In genomic region chr5:76154434-76155165, GRCm38 (mm10) we compare ENCODE assay signal across 12 mouse cellular contexts. TPM values are rescaled to one million over a fixed set of nuclear protein-coding genes. Genes with fewer than 3 reads are reported as not detected.
DNase-seq lines count a peak whose midpoint lies in the region; ATAC-seq and TF ChIP-seq lines count a peak whose summit lies in the region.
"Had no signal": no experiment of that assay in that cellular context is flagged by ENCODE, and none has a peak within 500 bp of the region (broad histone marks: within the 10 kb centered on the region; RNA-seq: fewer than 3 reads in every experiment).

No protein-coding gene starts in this region.

- no peaks in the 10 kb centered on the region for H3K9me3 ChIP-seq in limb, embryonic 14.5 days (ENCODE audit: control insufficient read depth, low read length)
- H3K9me3 ChIP-seq in limb, embryonic 10.5 days (replicated peaks) = no peaks in the 10 kb centered on the region
- no peaks in the 10 kb centered on the region for H3K9me3 ChIP-seq in heart, embryonic 14.5 days (ENCODE audit: control insufficient read depth, low read length)
- H3K9me3 ChIP-seq in intestine, embryonic 15.5 days = no peaks in the 10 kb centered on the region

- no peak for TF ChIP-seq POLR2A in limb, embryonic 14.5 days (IDR thresholded peaks at IDR 0.05; ENCODE audit: borderline replicate concordance, extremely low read depth, insufficient read depth, insufficient read length)

- H3K4me3 ChIP-seq in limb, embryonic 14.5 days (replicated peaks; ENCODE audit: low read length) = no peak overlapping the region
- no peak overlapping the region for H3K4me3 ChIP-seq in limb, embryonic 10.5 days
- H3K4me3 ChIP-seq in heart, embryonic 14.5 days (ENCODE audit: control insufficient read depth in 1 of 2, insufficient read depth in 1 of 2, low read depth in 1 of 2, low read length in 2 of 2) = no peak overlapping the region
- no peak overlapping the region for H3K4me3 ChIP-seq in intestine, embryonic 15.5 days (replicated peaks)
- H3K4me3 ChIP-seq: midbrain, embryonic 10.5 days had no signal

- H3K36me3 ChIP-seq in limb, embryonic 14.5 days (ENCODE audit: control insufficient read depth, insufficient read depth, low read length) = peaks cover 29% of the 10 kb centered on the region
- peaks cover 46% of the 10 kb centered on the region for H3K36me3 ChIP-seq in limb, embryonic 10.5 days
- peaks cover 45% of the 10 kb centered on the region for H3K36me3 ChIP-seq in heart, embryonic 14.5 days (ENCODE audit: control insufficient read depth, insufficient read depth, low read length)
- peaks cover 14% of the 10 kb centered on the region; the same call in 1 of the 2 replicates for H3K36me3 ChIP-seq in intestine, embryonic 15.5 days

- no peak overlapping the region for H3K4me2 ChIP-seq in limb, embryonic 14.5 days (replicated peaks; ENCODE audit: low read depth, low read length, severe bottlenecking)
- H3K4me2 ChIP-seq in heart, embryonic 14.5 days (ENCODE audit: low read length) = peak overlapping the region; percentile 14
- H3K4me2 ChIP-seq in intestine, embryonic 15.5 days (replicated peaks) = no peak overlapping the region; the same call in 1 of the 2 replicates
- H3K4me2 ChIP-seq: hindbrain, embryonic 14.5 days; liver, embryonic 11.5 days had no signal

- no peak for ATAC-seq in limb, embryonic 14.5 days (ENCODE audit: low FRiP score, low read depth)
- peak; percentile 84 for ATAC-seq in heart, embryonic 14.5 days (ENCODE audit: insufficient number of reproducible peaks, insufficient read depth, low FRiP score, low read depth)
- ATAC-seq in intestine, embryonic 15.5 days = peak; percentile 78
- ATAC-seq in granulocyte monocyte progenitor cell, adult 5-6 weeks (replicated peaks; ENCODE audit: poor library complexity, severe bottlenecking) = no peak

- no peak overlapping the region for H3K27ac ChIP-seq in limb, embryonic 14.5 days (replicated peaks; ENCODE audit: low read depth, low read length)
- no peak overlapping the region for H3K27ac ChIP-seq in limb, embryonic 10.5 days
- H3K27ac ChIP-seq in heart, embryonic 14.5 days (replicated peaks in 1 of 2; ENCODE audit: control insufficient read depth in 1 of 2, insufficient read depth in 1 of 2, low read depth in 2 of 2, low read length in 2 of 2) = peak overlapping the region; percentile 76 to 82
- no peak overlapping the region for H3K27ac ChIP-seq in intestine, embryonic 15.5 days
- H3K27ac ChIP-seq: hindbrain, embryonic 14.5 days; midbrain, embryonic 10.5 days had no signal

- peak; percentile 48 for DNase-seq in limb, embryonic 14.5 days (ENCODE audit: low spot score)
- no peak for DNase-seq in limb, embryonic 10.5 days (ENCODE audit: low spot score)
- peak; percentile 41 for DNase-seq in lung, postnatal 36 days
- DNase-seq in frontal cortex, postnatal 25 days (ENCODE audit: low spot score in 2 of 2) = no peak
- DNase-seq: cerebellum, adult 2 months; gastrocnemius, postnatal 25 days had no signal

- H3K4me1 ChIP-seq in limb, embryonic 14.5 days (ENCODE audit: control insufficient read depth, insufficient read depth, low read length) = peaks cover 5% of the 10 kb centered on the region; the same call in 1 of the 2 replicates
- H3K4me1 ChIP-seq in limb, embryonic 10.5 days = no peaks in the 10 kb centered on the region
- H3K4me1 ChIP-seq in heart, embryonic 14.5 days (ENCODE audit: control insufficient read depth in 2 of 2, insufficient read depth in 2 of 2, low read length in 2 of 2) = peaks cover 11 to 19% of the 10 kb centered on the region in 2 experiments
- H3K4me1 ChIP-seq in intestine, embryonic 15.5 days (replicated peaks) = 0 out of 2 replicates have a peak, but pooled peaks cover 6% of the 10 kb centered on the region
- H3K4me1 ChIP-seq: midbrain, embryonic 10.5 days had no signal

- H3K27me3 ChIP-seq in limb, embryonic 14.5 days (ENCODE audit: control insufficient read depth, insufficient read depth, low read length) = no peaks in the 10 kb centered on the region
- no peaks in the 10 kb centered on the region for H3K27me3 ChIP-seq in limb, embryonic 10.5 days (ENCODE audit: low read depth, poor library complexity, severe bottlenecking)
- H3K27me3 ChIP-seq in heart, embryonic 14.5 days (ENCODE audit: control insufficient read depth, insufficient read depth, low read length) = no peaks in the 10 kb centered on the region
- H3K27me3 ChIP-seq in intestine, embryonic 15.5 days (replicated peaks) = no peaks in the 10 kb centered on the region

- 84% methylated on average over 21 of the region's 21 CpGs for WGBS in limb, embryonic 14.5 days
- WGBS in limb, embryonic 10.5 days = 95% methylated on average over 21 of the region's 21 CpGs
- 45% methylated on average over 21 of the region's 21 CpGs for WGBS in heart, embryonic 14.5 days
- WGBS in intestine, embryonic 15.5 days = 67% methylated on average over 21 of the region's 21 CpGs

- H3K9ac ChIP-seq in limb, embryonic 14.5 days (ENCODE audit: low read depth, low read length, severe bottlenecking) = no peak overlapping the region
- no peak overlapping the region for H3K9ac ChIP-seq in heart, embryonic 14.5 days (ENCODE audit: low read length)
- H3K9ac ChIP-seq in intestine, embryonic 15.5 days = no peak overlapping the region
- H3K9ac ChIP-seq: hindbrain, embryonic 14.5 days had no signal

RNA-seq across cellular contexts. Expression of gene Srd5a3, which starts 14.5 kb away (rescaled TPM):
- 32.0 and 33.6 TPM in 2 replicates for polyA plus RNA-seq in limb, embryonic 14.5 days (2012; rRNA removed)
- 30.7 and 31.6 TPM in 2 replicates for polyA plus RNA-seq in limb, embryonic 14.5 days (2014; fragmentation: Nextera tagmentation; extraction: Ambion mirVana)
- polyA plus RNA-seq in limb, embryonic 10.5 days (2016; fragmentation: Nextera tagmentation; extraction: Ambion mirVana) = 23.1 and 23.2 TPM in 2 replicates
- polyA plus RNA-seq in heart, embryonic 14.5 days (2014; fragmentation: Nextera tagmentation; extraction: Ambion mirVana) = 22.6 and 26.9 TPM in 2 replicates
- 37.6 and 38.7 TPM in 2 replicates for polyA plus RNA-seq in intestine, embryonic 15.5 days (2015; fragmentation: Nextera tagmentation; extraction: Ambion mirVana)
- total RNA-seq in granulocyte monocyte progenitor cell, adult 5-6 weeks (2014; fragmentation: Nextera tagmentation) = 36.0 and 38.7 TPM in 2 replicates
- total RNA-seq in granulocyte monocyte progenitor cell, adult 5-6 weeks (2017) = 34.8 and 40.6 TPM in 2 replicates

RNA-seq across cellular contexts. Expression of gene Tmem165, which starts 29.1 kb away (rescaled TPM):
- 160 and 185 TPM in 2 replicates for polyA plus RNA-seq in limb, embryonic 14.5 days (2012; rRNA removed)
- 147 and 156 TPM in 2 replicates for polyA plus RNA-seq in limb, embryonic 14.5 days (2014; fragmentation: Nextera tagmentation; extraction: Ambion mirVana)
- 67.7 and 79.7 TPM in 2 replicates for polyA plus RNA-seq in limb, embryonic 10.5 days (2016; fragmentation: Nextera tagmentation; extraction: Ambion mirVana)
- 87.4 and 101 TPM in 2 replicates for polyA plus RNA-seq in heart, embryonic 14.5 days (2014; fragmentation: Nextera tagmentation; extraction: Ambion mirVana)
- polyA plus RNA-seq in intestine, embryonic 15.5 days (2015; fragmentation: Nextera tagmentation; extraction: Ambion mirVana) = 82.1 and 87.6 TPM in 2 replicates
- total RNA-seq in granulocyte monocyte progenitor cell, adult 5-6 weeks (2014; fragmentation: Nextera tagmentation) = 98.5 and 105 TPM in 2 replicates
- total RNA-seq in granulocyte monocyte progenitor cell, adult 5-6 weeks (2017) = 133 and 147 TPM in 2 replicates

Comparison
In these comparisons a context has a peak if more than half of its experiments do, and no peak if none do; other contexts are left out.
1. DNase-seq: peak in limb, embryonic 14.5 days (single experiment) and lung, postnatal 36 days (single experiment); none in limb, embryonic 10.5 days (single experiment) and frontal cortex, postnatal 25 days (0 of 2).
2. ATAC-seq: peak in heart, embryonic 14.5 days (single experiment) and intestine, embryonic 15.5 days (single experiment); none in limb, embryonic 14.5 days (single experiment) and granulocyte monocyte progenitor cell, adult 5-6 weeks (single experiment).
3. H3K27ac ChIP-seq: peak in heart, embryonic 14.5 days (2 of 2); none in limb, embryonic 14.5 days (single experiment), limb, embryonic 10.5 days (single experiment) and intestine, embryonic 15.5 days (single experiment).